Mouse (Mus musculus) liver, adult 2 months (tissue): ENCODE measurements around the gene Fxyd2.

ENCODE experiments used
- CTCF ChIP-seq: fragments of 200-500 bp; IDR thresholded peaks from 2 replicates; pipeline ENCODE4 v1.5.1; 2011; ENCODE audit warnings: low read depth, low read length, control low read depth
- POLR2A ChIP-seq: fragments of 200-500 bp; IDR thresholded peaks from 2 replicates; pipeline ENCODE4 v1.6.1; 2011; ENCODE audit warnings: low read length, control low read depth; ENCODE audit not compliant: insufficient read depth; ENCODE audit errors: extremely low read depth

GRCm38 (mm10) chr9:45380411-45381251 is 18.8 kb upstream of the Fxyd2 start:
- TF ChIP-seq CTCF (no peak), POLR2A (no peak)
